Mouse (Mus musculus): ENCODE results near the gene Bdnf.
A peak's percentile ranks its signal among the peaks of the same experiment; 100 is the strongest.

Bdnf gene

DNA sequence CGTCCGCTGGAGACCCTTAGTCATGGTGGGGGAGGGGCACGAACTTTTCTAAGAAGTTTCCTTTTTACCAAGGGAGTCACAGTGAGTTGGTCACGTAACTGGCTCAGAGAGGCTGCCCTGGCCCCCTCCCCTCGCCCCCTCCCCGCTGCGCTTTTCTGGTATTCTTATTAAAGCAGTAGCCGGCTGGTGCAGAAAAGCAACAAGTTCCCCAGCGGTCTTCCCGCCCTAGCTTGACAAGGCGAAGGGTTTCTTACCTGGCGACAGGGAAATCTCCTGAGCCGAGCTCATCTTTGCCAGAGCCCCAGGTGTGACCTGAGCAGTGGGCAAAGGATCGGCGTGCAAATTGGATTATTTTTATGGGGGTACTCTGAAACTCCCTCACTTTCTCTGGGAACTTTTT, at the start of gene Bdnf:
TSS of gene Bdnf (plus strand) at position 169 of the 400 bp plus-strand sequence.
- peak; percentile 8 for DNase-seq

DNA sequence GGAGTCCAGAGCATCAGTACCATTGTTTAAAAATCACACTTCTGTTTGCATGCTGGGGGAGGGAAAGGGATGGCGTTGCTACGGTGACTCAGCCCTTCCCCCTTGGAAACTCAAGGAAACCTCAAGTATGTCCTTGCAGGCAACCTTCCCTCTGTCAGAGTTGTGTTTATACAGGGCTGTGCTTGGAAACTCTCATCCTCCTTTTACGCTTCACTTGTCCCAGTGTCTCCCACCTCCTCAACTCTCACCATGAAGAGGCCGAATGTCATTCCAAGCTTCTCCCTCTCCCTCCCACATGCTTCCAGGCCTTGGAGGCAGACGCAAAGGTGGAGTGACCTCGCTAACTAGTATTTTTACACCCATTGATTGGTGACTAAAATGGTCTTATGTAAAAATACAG, 47.6 kb upstream of the Bdnf start:
- no peak for DNase-seq

- peak; percentile 23 for DNase-seq
Measured at GRCm38 (mm10) chr2:109673509-109674455, 718 bp upstream of the Bdnf start.

DNA sequence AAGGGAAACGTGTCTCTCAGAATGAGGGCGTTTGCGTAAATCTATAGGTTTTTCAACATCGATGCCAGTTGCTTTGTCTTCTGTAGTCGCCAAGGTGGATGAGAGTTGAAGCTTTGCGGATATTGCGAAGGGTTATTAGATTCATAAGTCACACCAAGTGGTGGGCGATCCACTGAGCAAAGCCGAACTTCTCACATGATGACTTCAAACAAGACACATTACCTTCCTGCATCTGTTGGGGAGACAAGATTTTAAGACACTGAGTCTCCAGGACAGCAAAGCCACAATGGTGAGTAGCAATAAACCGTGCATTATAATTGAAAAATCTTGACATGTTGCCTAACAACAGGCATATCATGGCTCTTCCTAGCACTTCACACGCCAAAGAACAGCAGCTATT, 551 bp downstream of the Bdnf start:
- no peak for DNase-seq

DNA sequence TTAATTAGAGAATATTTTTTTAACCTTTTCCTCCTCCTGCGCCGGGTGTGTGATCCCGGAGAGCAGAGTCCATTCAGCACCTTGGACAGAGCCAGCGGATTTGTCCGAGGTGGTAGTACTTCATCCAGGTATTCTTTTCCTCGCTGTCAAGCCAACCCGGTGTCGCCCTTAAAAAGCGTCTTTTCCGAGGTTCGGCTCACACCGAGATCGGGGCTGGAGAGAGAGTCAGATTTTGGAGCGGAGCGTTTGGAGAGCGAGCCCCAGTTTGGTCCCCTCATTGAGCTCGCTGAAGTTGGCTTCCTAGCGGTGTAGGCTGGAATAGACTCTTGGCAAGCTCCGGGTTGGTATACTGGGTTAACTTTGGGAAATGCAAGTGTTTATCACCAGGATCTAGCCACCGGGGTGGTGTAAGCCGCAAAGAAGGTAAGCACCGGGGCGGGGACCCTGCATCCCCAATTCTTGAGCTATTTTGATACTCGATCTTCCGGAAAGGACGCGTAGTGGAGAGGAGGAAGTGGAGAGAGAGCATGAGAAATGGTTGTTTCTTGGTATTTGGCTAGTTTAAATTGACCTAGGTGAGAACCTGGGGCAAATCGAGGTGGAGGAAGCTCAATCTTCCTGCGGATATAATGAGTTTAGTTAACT, 1.6 kb downstream of the Bdnf start:
- DNase-seq: peak; percentile 46

- no peak for DNase-seq
Measured at GRCm38 (mm10) chr2:109676618-109676974, 2.1 kb downstream of the Bdnf start.

GRCm38 (mm10) chr2:109677221-109678089, 3.0 kb downstream of the Bdnf start:
- DNase-seq: peak; percentile 76

GRCm38 (mm10) chr2:109678090-109678409, 3.5 kb downstream of the Bdnf start:
- peak; percentile 82 for DNase-seq

GRCm38 (mm10) chr2:109678454-109678853, 4.0 kb downstream of the Bdnf start:
- DNase-seq: no peak

DNA sequence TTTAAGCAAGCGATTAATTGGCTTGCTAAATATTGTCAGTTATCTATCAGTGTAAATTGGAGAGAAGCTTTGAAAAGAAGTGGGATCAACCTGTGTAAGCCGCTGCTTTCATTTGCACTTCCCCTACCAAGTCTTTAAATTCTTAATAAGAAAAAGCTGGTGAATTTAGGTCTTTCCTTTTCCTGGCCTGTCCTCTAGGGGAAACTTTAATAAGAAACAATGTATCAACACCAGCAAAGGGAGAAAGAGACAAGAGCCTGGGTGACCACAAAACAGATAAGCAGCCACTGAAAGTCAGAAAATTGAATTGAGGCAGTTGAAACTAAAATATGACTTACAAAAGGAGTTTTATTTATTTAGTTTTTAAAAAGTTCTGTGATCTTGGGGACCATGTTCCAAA, 4.9 kb downstream of the Bdnf start:
- no peak for DNase-seq

DNA sequence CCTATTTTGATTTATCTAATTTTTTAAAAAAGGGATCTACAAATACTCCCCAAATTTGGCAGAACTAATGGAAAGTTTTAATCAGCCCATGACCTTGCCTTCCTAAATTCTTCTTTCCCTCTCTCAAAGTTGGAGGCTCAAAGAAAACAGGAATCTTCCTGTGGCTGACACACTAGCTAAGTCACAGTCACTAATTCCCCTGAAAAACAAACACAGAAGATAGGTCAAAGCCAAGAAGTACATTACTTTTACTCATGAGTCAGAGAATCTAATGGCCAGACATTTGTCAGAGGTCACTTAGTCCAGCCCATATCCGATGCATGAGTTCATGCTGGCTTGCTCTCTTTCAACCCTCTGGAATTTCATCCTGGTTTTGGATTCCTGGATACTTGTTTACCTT, 6.6 kb downstream of the Bdnf start:
- DNase-seq: no peak

DNA sequence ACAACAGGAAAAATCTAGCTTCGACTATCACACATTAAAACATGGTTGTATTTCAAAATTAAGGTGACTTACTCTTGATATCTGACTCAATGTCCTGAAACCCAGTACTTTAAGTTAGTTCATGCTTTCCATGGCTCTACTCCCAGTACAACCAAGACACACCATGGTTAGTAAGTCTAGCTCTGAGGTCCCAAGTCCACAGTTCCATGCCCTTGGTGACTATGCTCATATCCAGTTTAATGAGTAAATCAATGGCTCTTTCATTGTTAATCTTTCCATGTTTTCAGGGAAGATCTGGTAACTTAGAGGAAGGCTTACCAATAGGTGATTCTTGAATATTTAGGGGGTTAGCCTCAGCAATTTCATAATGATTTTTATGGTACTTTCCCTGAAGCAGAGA, 14.2 kb downstream of the Bdnf start:
- DNase-seq: no peak

GRCm38 (mm10) chr2:109692266-109693177, 18.0 kb downstream of the Bdnf start:
- DNase-seq: peak; percentile 48

DNA sequence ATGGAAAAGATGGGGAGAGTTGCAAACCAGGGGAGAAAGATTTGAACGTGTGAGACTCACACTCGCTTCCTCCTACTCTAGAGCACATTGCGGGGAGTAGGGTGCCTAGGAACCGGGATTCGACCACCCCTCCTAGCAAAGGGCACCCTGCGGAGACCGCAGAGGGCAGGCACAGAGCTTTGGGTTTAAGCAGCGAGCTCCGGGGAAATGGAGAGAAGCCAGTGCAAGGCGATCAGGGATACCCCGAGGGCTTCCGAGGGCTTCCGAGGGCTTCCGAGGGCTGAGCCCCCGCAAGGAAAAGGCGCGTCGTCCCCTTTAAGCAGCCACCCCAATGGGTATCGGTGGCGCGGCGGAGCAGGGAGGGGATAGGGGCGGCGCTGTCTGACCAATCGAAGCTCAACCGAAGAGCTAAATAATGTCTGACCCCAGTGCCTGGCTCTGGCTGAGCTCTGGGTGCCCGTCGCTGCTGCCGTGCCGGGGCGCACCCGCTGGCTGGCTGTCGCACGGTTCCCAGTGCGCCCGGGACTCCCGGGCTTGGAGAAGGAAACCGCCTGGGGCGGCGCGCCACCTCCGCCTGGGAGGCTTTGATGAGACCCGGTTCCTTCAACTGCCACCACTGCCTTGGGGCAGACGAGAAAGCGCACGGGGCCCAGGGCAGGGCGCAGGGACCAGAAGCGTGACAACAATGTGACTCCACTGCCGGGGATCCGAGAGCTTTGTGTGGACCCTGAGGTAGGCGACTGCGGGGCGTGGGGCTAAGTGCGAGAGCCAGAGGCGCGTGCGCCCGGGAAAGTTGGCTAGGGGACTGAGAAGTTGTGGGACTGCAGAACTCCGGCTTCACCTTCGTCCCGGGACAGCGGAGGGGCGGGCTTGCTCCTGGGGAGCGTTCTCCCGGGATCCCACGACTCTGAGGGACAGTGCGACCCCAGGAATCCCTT, 18.9 kb downstream of the Bdnf start:
- DNase-seq: peak; percentile 50

GRCm38 (mm10) chr2:109694116-109694837, 19.8 kb downstream of the Bdnf start:
- peak; percentile 17 for DNase-seq

- peak; percentile 79 for DNase-seq
Measured at GRCm38 (mm10) chr2:109694838-109695225, 20.3 kb downstream of the Bdnf start.

DNA sequence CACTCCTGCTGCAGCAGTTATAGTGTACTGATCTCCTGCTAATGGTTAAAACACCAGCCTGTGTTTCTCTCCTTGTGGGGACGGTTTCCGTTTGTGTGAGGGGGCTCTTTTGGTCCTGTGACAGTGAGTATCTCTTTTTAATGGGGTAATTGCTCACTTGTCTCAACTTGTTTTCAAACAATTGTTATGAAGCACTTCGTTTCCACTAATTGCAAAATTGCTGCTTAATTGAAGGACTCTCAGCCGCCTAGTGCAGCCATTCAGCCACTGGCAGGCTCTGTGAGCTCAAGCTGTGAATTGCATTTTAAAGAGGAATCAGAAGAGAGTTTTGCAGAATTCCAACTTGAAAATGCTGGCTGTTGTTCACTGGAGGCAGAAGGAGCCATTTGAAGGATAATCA, 22.7 kb downstream of the Bdnf start:
- no peak for DNase-seq

DNA sequence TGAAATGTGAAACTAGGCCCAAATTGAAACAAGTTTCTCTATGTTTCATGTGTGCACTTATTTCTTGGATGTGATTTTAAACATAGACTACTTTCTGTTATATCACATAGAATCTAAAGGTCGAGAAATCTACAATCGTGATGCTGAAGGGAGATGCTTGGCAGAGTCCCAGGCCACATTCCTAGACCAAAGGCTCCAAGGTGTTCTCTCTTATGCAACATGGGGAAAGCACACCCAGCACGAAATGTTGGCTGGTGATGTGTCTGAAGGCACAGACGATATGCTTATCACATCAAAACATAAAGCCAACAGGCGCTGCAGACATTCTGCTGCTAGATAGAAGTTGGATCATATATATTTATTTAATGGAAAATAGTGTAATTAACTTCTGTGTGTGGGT, 25.8 kb downstream of the Bdnf start:
- DNase-seq: peak; percentile 16

DNA sequence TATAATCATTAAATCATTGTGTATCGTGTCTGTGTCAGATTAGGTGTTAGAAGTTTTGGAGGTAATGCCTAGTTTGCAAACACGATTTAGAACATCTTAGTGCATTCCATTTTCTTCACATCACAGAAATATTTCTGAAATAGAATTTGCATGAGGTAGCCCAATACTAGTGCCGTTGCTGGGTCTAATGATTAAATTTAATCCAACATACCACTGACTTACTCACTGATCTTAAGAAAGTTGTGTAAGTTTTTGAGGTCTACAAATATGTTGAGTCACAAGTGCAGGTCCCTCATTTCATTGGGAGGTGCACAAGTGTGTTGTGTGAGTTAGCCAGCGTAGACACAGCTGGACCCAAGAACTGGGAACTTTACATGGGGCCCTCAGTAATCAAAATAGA, 29.1 kb downstream of the Bdnf start:
- no peak for DNase-seq

GRCm38 (mm10) chr2:109704053-109704452, 29.6 kb downstream of the Bdnf start:
- no peak for DNase-seq

- DNase-seq: no peak
Measured at GRCm38 (mm10) chr2:109706524-109706923, 32.0 kb downstream of the Bdnf start.
